Mouse (Mus musculus) C2C12 (cell line): ENCODE measurements around the gene Lmtk2.

ENCODE experiments used
- CEBPB ChIP-seq: IDR thresholded peaks from one replicate; pipeline ENCODE4 v1.6.1; 2011; ENCODE audit warnings: low read depth, mild to moderate bottlenecking, control low read depth, moderate library complexity
- CTCF ChIP-seq: IDR thresholded peaks from one replicate; pipeline ENCODE4 v1.5.1; 2011; ENCODE audit not compliant: control insufficient read depth, insufficient read depth, insufficient read length
- MAX ChIP-seq: IDR thresholded peaks from one replicate; pipeline ENCODE4 v1.6.1; 2011; ENCODE audit warnings: mild to moderate bottlenecking, control low read depth
- MYOD1 ChIP-seq: IDR thresholded peaks from one replicate; pipeline ENCODE4 v1.6.1; 2011; ENCODE audit warnings: low read depth; ENCODE audit not compliant: control insufficient read depth, insufficient read length
- MYOG ChIP-seq: IDR thresholded peaks from one replicate; pipeline ENCODE4 v1.6.1; 2011; ENCODE audit not compliant: control insufficient read depth, insufficient read length; ENCODE audit errors: extremely low read depth
- USF1 ChIP-seq: IDR thresholded peaks from one replicate; pipeline ENCODE4 v1.6.1; 2011; ENCODE audit warnings: low read depth, mild to moderate bottlenecking, control low read depth, moderate library complexity

GRCm38 (mm10) chr5:144232531-144232930 lies 132.3 kb downstream of the Lmtk2 start:
- no peak for TF ChIP-seq CTCF
- no peak for TF ChIP-seq MAX
- no peak for TF ChIP-seq USF1
- no peak for TF ChIP-seq CEBPB
- TF ChIP-seq MYOD1: no peak
- TF ChIP-seq MYOG: no peak
